Mouse (Mus musculus): Measurements from ENCODE around the gene Ptar1. TPM values are rescaled to one million over a fixed set of nuclear protein-coding genes. Genes with fewer than 3 reads are reported as not detected.

Gene Ptar1
- polyA plus RNA-seq, 1 experiment from 2014 or later = 7.2 TPM

Other genes starting within 250 kb of the Ptar1 start
- 1.3 and 1.5 TPM in 2 replicates for gene Mamdc2, start 239.0 kb upstream of the Ptar1 start, polyA plus RNA-seq (2016; fragmentation: Nextera tagmentation; extraction: Ambion mirVana)
- not detected in 2 replicates for gene 1700028P14Rik, start 34.6 kb upstream of the Ptar1 start, polyA plus RNA-seq (2016; fragmentation: Nextera tagmentation; extraction: Ambion mirVana)
- gene Apba1, start 71.5 kb downstream of the Ptar1 start, polyA plus RNA-seq (2016; fragmentation: Nextera tagmentation; extraction: Ambion mirVana) = 0.49 and 0.51 TPM in 2 replicates